Mouse (Mus musculus) megakaryocyte, adult 5-6 weeks (primary cell): Measurements from ENCODE around the gene Fbxw19. TPM values are rescaled to one million over a fixed set of nuclear protein-coding genes. Genes with fewer than 3 reads are reported as not detected.
"Not testable (repeated sequence)": the region's sequence is repeated elsewhere in the genome, so short reads cannot be mapped to it uniquely, and the experiment has no call there.

Experiments used
- ATAC-seq: 2 replicates; pipeline ENCODE4 v1.8.0; 2016; ENCODE audit warnings: mild to moderate bottlenecking, inconsistent platforms; ENCODE audit not compliant: poor library complexity, severe bottlenecking
- total RNA-seq, 2 experiments: library from RNA; stranded (forward) in 1 of 2; stranded (reverse) in 1 of 2; fragments of 153-499, 151-499 nt in 1 of 2; fragments of 221-1000, 200-1000 nt in 1 of 2; gene quantifications; 2 replicates each; pipeline versions ENCODE4 v1.2.3 to v1.2.4; 2015 to 2017

Fbxw19 gene
- total RNA-seq (2015), result not detected in 2 replicates
- 0.26 TPM in 1 of 2 replicates, not detected in the other for total RNA-seq (2017)

GRCm38 (mm10) chr9:109495775-109496174, at the start of gene Fbxw19:
Fbxw19 (minus strand) TSS chr9:109495875.
- ATAC-seq, result not testable (repeated sequence)

- ATAC-seq, result no peak
Observed at GRCm38 (mm10) chr9:109523385-109524064, 27.9 kb upstream of the Fbxw19 start.

- ATAC-seq, result no peak
Observed at GRCm38 (mm10) chr9:109449040-109449439, 46.6 kb downstream of the Fbxw19 start, which contains the start of gene Fbxw16. Fbxw16 (minus strand) TSS chr9:109449140.

- ATAC-seq, result no peak
Observed at GRCm38 (mm10) chr9:109432956-109433355, 62.7 kb downstream of the Fbxw19 start.

Other genes starting within 250 kb of the Fbxw19 start
- gene Fbxw14, start 208.2 kb downstream of the Fbxw19 start, total RNA-seq (2015), result not detected in 2 replicates
- not detected in 2 replicates for gene Fbxw14, start 208.2 kb downstream of the Fbxw19 start, total RNA-seq (2017)
- not detected in 2 replicates for gene Fbxw28, start 156.2 kb downstream of the Fbxw19 start, total RNA-seq (2015)
- not detected in 2 replicates for gene Fbxw28, start 156.2 kb downstream of the Fbxw19 start, total RNA-seq (2017)
- not detected in 2 replicates for gene Fbxw22, start 91.6 kb downstream of the Fbxw19 start, total RNA-seq (2015)
- gene Fbxw22, start 91.6 kb downstream of the Fbxw19 start, total RNA-seq (2017), result not detected in 2 replicates
- not detected in 2 replicates for gene Fbxw16, start 46.7 kb downstream of the Fbxw19 start, total RNA-seq (2015)
- not detected in 2 replicates for gene Fbxw16, start 46.7 kb downstream of the Fbxw19 start, total RNA-seq (2017)
- not detected in 2 replicates for gene Fbxw15, start 72.4 kb upstream of the Fbxw19 start, total RNA-seq (2015)
- gene Fbxw15, start 72.4 kb upstream of the Fbxw19 start, total RNA-seq (2017), result not detected in 2 replicates
- not detected in 2 replicates for gene Fbxw24, start 130.2 kb upstream of the Fbxw19 start, total RNA-seq (2015)
- not detected in 2 replicates for gene Fbxw24, start 130.2 kb upstream of the Fbxw19 start, total RNA-seq (2017)
- 0.14 TPM in 1 of 2 replicates, not detected in the other for gene Fbxw25, start 168.8 kb upstream of the Fbxw19 start, total RNA-seq (2015)
- not detected in 2 replicates for gene Fbxw25, start 168.8 kb upstream of the Fbxw19 start, total RNA-seq (2017)
- not detected in 2 replicates for gene Fbxw18, start 206.8 kb upstream of the Fbxw19 start, total RNA-seq (2015)
- not detected in 2 replicates for gene Fbxw18, start 206.8 kb upstream of the Fbxw19 start, total RNA-seq (2017)